Comparison of ENCODE assay signal across 8 mouse cellular contexts in genomic region chr17:45544873-45545277, GRCm38 (mm10). TPM values are rescaled to one million over a fixed set of nuclear protein-coding genes. Genes with fewer than 3 reads are reported as not detected.
A peak's percentile ranks its signal among the peaks of the same experiment; 100 is the strongest.
DNase-seq lines count a peak whose midpoint lies in the region; ATAC-seq lines count a peak whose summit lies in the region.

No protein-coding gene starts in this region.

- no peak for ATAC-seq in megakaryocyte, adult 5-6 weeks (ENCODE audit: poor library complexity, severe bottlenecking)
- no peak for ATAC-seq in hindbrain, embryonic 14.5 days (ENCODE audit: low FRiP score)
- ATAC-seq in neural tube, embryonic 15.5 days (ENCODE audit: low FRiP score): no peak

- no peak overlapping the region for H3K27ac ChIP-seq in hindbrain, embryonic 14.5 days
- no peak overlapping the region for H3K27ac ChIP-seq in neural tube, embryonic 15.5 days (replicated peaks)

- WGBS in hindbrain, embryonic 14.5 days: 6% methylated on average over 42 of the region's 46 CpGs
- 6% methylated on average over 45 of the region's 46 CpGs for WGBS in neural tube, embryonic 15.5 days

- H3K36me3 ChIP-seq in megakaryocyte, embryonic 14.5 days (replicated peaks; ENCODE audit: low read length): no peaks in the 10 kb centered on the region
- H3K36me3 ChIP-seq in hindbrain, embryonic 14.5 days (replicated peaks; ENCODE audit: control insufficient read depth, insufficient read depth): peaks cover 31% of the 10 kb centered on the region
- H3K36me3 ChIP-seq in neural tube, embryonic 15.5 days: peaks cover 18% of the 10 kb centered on the region

- H3K9me3 ChIP-seq in megakaryocyte, embryonic 14.5 days: no peaks in the 10 kb centered on the region
- H3K9me3 ChIP-seq in hindbrain, embryonic 14.5 days (ENCODE audit: control insufficient read depth, low read length): no peaks in the 10 kb centered on the region
- H3K9me3 ChIP-seq in neural tube, embryonic 15.5 days (replicated peaks): no peaks in the 10 kb centered on the region

- peak overlapping the region; percentile 32 for H3K4me2 ChIP-seq in hindbrain, embryonic 14.5 days (replicated peaks)
- peak overlapping the region; percentile 39 for H3K4me2 ChIP-seq in neural tube, embryonic 15.5 days

- peaks cover 97% of the 10 kb centered on the region for H3K27me3 ChIP-seq in megakaryocyte, embryonic 14.5 days (replicated peaks)
- peaks cover 36% of the 10 kb centered on the region for H3K27me3 ChIP-seq in hindbrain, embryonic 14.5 days (ENCODE audit: control insufficient read depth, insufficient read depth, low read length)
- H3K27me3 ChIP-seq in neural tube, embryonic 15.5 days (replicated peaks): peaks cover 44% of the 10 kb centered on the region

- H3K9ac ChIP-seq in hindbrain, embryonic 14.5 days: 0 out of 2 replicates have a peak overlapping the region, but pooled peaks have one; percentile 24
- H3K9ac ChIP-seq in neural tube, embryonic 15.5 days (replicated peaks): no peak overlapping the region

- peak overlapping the region; percentile 88 for H3K4me3 ChIP-seq in megakaryocyte, embryonic 14.5 days (replicated peaks)
- peak overlapping the region; percentile 8; the same call in 1 of the 2 replicates for H3K4me3 ChIP-seq in hindbrain, embryonic 14.5 days (replicated peaks; ENCODE audit: low read length)
- H3K4me3 ChIP-seq in neural tube, embryonic 15.5 days (replicated peaks): peak overlapping the region; percentile 11; the same call in 1 of the 2 replicates

- H3K4me1 ChIP-seq in megakaryocyte, embryonic 14.5 days: peaks cover 52% of the 10 kb centered on the region
- peaks cover 32% of the 10 kb centered on the region for H3K4me1 ChIP-seq in hindbrain, embryonic 14.5 days (replicated peaks; ENCODE audit: control insufficient read depth, insufficient read depth, low read length)
- H3K4me1 ChIP-seq in neural tube, embryonic 15.5 days: peaks cover 42% of the 10 kb centered on the region

- DNase-seq in cerebellum, adult 11-12 months: peak; percentile 66
- no peak for DNase-seq in cerebellum, adult 18-20 months
- DNase-seq in hindbrain, embryonic 14.5 days (ENCODE audit: low spot score): no peak
- no peak for DNase-seq in frontal cortex, postnatal 36 days (ENCODE audit: low spot score in 2 of 2)
- no peak for DNase-seq in thymus, postnatal 36 days

RNA-seq across cellular contexts. Expression of gene Tmem151b, which starts 4.6 kb away (rescaled TPM):
- polyA plus RNA-seq in megakaryocyte, embryonic 14.5 days (2012; ENCODE audit: insufficient read depth, low replicate concordance): 0.93 and 1.1 TPM in 2 replicates
- total RNA-seq in megakaryocyte, adult 5-6 weeks (2015): not detected in 2 replicates
- total RNA-seq in megakaryocyte, adult 5-6 weeks (2017): not detected in 2 replicates
- 15.7 and 16.8 TPM in 2 replicates for polyA plus RNA-seq in hindbrain, embryonic 14.5 days (2014; fragmentation: Nextera tagmentation; extraction: Ambion mirVana)
- polyA plus RNA-seq in neural tube, embryonic 15.5 days (2015; fragmentation: Nextera tagmentation; extraction: Ambion mirVana): 21.2 and 25.6 TPM in 2 replicates

RNA-seq across cellular contexts. Expression of gene Nfkbie, which starts 10.6 kb away (rescaled TPM):
- polyA plus RNA-seq in megakaryocyte, embryonic 14.5 days (2012; ENCODE audit: insufficient read depth, low replicate concordance): 9.1 and 12.3 TPM in 2 replicates
- total RNA-seq in megakaryocyte, adult 5-6 weeks (2015): 10.4 and 11.1 TPM in 2 replicates
- total RNA-seq in megakaryocyte, adult 5-6 weeks (2017): 13.4 and 14.0 TPM in 2 replicates
- 4.3 and 4.7 TPM in 2 replicates for polyA plus RNA-seq in hindbrain, embryonic 14.5 days (2014; fragmentation: Nextera tagmentation; extraction: Ambion mirVana)
- polyA plus RNA-seq in neural tube, embryonic 15.5 days (2015; fragmentation: Nextera tagmentation; extraction: Ambion mirVana): 4.8 and 10.1 TPM in 2 replicates

RNA-seq across cellular contexts. Expression of gene Slc35b2, which starts 18.8 kb away (rescaled TPM):
- 24.8 and 30.6 TPM in 2 replicates for polyA plus RNA-seq in megakaryocyte, embryonic 14.5 days (2012; ENCODE audit: insufficient read depth, low replicate concordance)
- 33.7 and 44.9 TPM in 2 replicates for total RNA-seq in megakaryocyte, adult 5-6 weeks (2015)
- 48.2 and 52.2 TPM in 2 replicates for total RNA-seq in megakaryocyte, adult 5-6 weeks (2017)
- 83.1 and 84.2 TPM in 2 replicates for polyA plus RNA-seq in hindbrain, embryonic 14.5 days (2014; fragmentation: Nextera tagmentation; extraction: Ambion mirVana)
- 86.3 and 99.5 TPM in 2 replicates for polyA plus RNA-seq in neural tube, embryonic 15.5 days (2015; fragmentation: Nextera tagmentation; extraction: Ambion mirVana)

RNA-seq across cellular contexts. Expression of gene Tcte1, which starts 21.6 kb away (rescaled TPM):
- polyA plus RNA-seq in megakaryocyte, embryonic 14.5 days (2012; ENCODE audit: insufficient read depth, low replicate concordance): 0.12 TPM in 1 of 2 replicates, not detected in the other
- total RNA-seq in megakaryocyte, adult 5-6 weeks (2015): not detected in 2 replicates
- not detected in 2 replicates for total RNA-seq in megakaryocyte, adult 5-6 weeks (2017)
- polyA plus RNA-seq in hindbrain, embryonic 14.5 days (2014; fragmentation: Nextera tagmentation; extraction: Ambion mirVana): 3.8 TPM in 2 replicates
- 2.9 and 3.6 TPM in 2 replicates for polyA plus RNA-seq in neural tube, embryonic 15.5 days (2015; fragmentation: Nextera tagmentation; extraction: Ambion mirVana)

RNA-seq across cellular contexts. Expression of gene Hsp90ab1, which starts 28.2 kb away (rescaled TPM):
- 292 and 435 TPM in 2 replicates for polyA plus RNA-seq in megakaryocyte, embryonic 14.5 days (2012; ENCODE audit: insufficient read depth, low replicate concordance)
- total RNA-seq in megakaryocyte, adult 5-6 weeks (2015): 448 and 487 TPM in 2 replicates
- total RNA-seq in megakaryocyte, adult 5-6 weeks (2017): 829 and 973 TPM in 2 replicates
- polyA plus RNA-seq in hindbrain, embryonic 14.5 days (2014; fragmentation: Nextera tagmentation; extraction: Ambion mirVana): 1,324 and 1,355 TPM in 2 replicates
- 1,466 and 1,575 TPM in 2 replicates for polyA plus RNA-seq in neural tube, embryonic 15.5 days (2015; fragmentation: Nextera tagmentation; extraction: Ambion mirVana)

Comparison
In these comparisons a context has a peak if more than half of its experiments do, and no peak if none do; other contexts are left out.
1. H3K4me3 ChIP-seq: peak in every context shown above with its lines; median percentile 88 in megakaryocyte, embryonic 14.5 days; 11 in neural tube, embryonic 15.5 days; 8 in hindbrain, embryonic 14.5 days.